Comparison of ENCODE assay signal across 12 mouse cellular contexts in the genomic region with DNA sequence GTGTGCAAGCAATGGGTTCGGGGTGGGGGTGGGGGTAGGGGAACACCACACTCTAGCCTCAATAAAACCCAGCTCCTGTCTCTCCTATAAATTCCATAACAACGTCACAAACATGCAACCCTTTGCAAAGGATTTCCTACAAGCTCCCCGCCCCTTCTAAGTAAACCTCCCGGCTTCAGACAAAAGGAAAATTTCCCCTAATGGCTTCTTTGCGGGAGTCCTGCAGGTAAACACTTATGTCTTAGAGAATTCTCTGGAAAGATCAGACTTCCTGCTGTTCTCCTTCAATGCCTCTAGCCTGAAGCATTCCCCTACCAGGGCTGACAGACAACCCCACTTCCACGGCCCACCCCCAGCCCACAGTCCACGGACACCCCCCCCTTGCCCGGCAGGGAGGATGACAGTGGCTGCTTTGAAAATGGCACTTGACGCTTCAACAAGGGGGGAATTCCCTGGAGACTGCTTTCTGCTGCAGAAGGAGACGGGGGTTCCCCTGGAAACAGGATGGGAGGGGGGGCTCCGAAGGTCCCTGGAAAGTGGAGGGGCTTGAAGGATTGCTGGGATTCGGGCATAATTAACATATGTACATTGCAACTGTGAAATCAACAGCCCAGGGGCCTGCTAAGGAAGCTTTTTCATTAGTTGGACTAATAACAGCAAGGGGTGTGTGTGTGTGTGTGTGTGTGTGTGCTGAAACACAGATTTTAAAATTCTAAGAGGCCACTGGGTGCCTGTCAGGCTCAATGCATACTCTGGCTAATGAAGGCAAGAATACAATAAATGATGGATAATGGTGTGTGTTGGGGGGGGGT. TPM values are rescaled to one million over a fixed set of nuclear protein-coding genes. Genes with fewer than 3 reads are reported as not detected.
DNase-seq lines count a peak whose midpoint lies in the region; ATAC-seq lines count a peak whose summit lies in the region.
"Had no signal": no experiment of that assay in that cellular context is flagged by ENCODE, and none has a peak within 500 bp of the region (broad histone marks: within the 10 kb centered on the region; RNA-seq: fewer than 3 reads in every experiment).

No protein-coding gene starts in this region.

- no peak for DNase-seq in lung, postnatal 10 days
- DNase-seq in retina, postnatal 1 day, result peak; percentile 62
- no peak for DNase-seq in spleen, postnatal 10 days (ENCODE audit: low spot score in 2 of 2)
- DNase-seq in left cerebral cortex, postnatal 36 days (ENCODE audit: low spot score in 2 of 2), result no peak
- no peak for DNase-seq in heart, postnatal 14 days
- DNase-seq: layer of hippocampus, adult 9-11 months; right cerebral cortex, adult 18-20 months had no signal

- H3K27me3 ChIP-seq in lung, embryonic 15.5 days, result no peaks in the 10 kb centered on the region
- H3K27me3 ChIP-seq in forebrain, embryonic 16.5 days (replicated peaks; ENCODE audit: control insufficient read depth, insufficient read depth, low read length), result no peaks in the 10 kb centered on the region; the same call in 1 of the 2 replicates
- H3K27me3 ChIP-seq in limb, embryonic 12.5 days, result peaks cover 6% of the 10 kb centered on the region

- no peak overlapping the region for H3K4me3 ChIP-seq in lung, embryonic 15.5 days
- no peak overlapping the region for H3K4me3 ChIP-seq in forebrain, embryonic 16.5 days (replicated peaks; ENCODE audit: low read length)
- H3K4me3 ChIP-seq in limb, embryonic 12.5 days (replicated peaks), result no peak overlapping the region
- H3K4me3 ChIP-seq: heart, embryonic 15.5 days had no signal

- intact Hi-C loops in left cerebral cortex, postnatal 36 days (cut with DNase I), result no loop called here
- intact Hi-C loops in heart, postnatal 14 days (cut with DNase I), result no loop called here

- H3K27ac ChIP-seq in lung, embryonic 15.5 days, result no peak overlapping the region
- H3K27ac ChIP-seq in forebrain, embryonic 16.5 days (ENCODE audit: low read length), result peak overlapping the region; percentile 41; the same call in 1 of the 2 replicates
- H3K27ac ChIP-seq in limb, embryonic 12.5 days, result peak overlapping the region; percentile 66
- H3K27ac ChIP-seq: heart, embryonic 15.5 days had no signal

- no peaks in the 10 kb centered on the region for H3K9me3 ChIP-seq in lung, embryonic 15.5 days
- H3K9me3 ChIP-seq in forebrain, embryonic 16.5 days (ENCODE audit: control insufficient read depth, low read length), result no peaks in the 10 kb centered on the region
- H3K9me3 ChIP-seq in limb, embryonic 12.5 days, result no peaks in the 10 kb centered on the region
- H3K9me3 ChIP-seq: heart, embryonic 15.5 days had no signal

- no peak overlapping the region for H3K9ac ChIP-seq in lung, embryonic 15.5 days
- peak overlapping the region; percentile 36 for H3K9ac ChIP-seq in forebrain, embryonic 16.5 days (replicated peaks; ENCODE audit: low read depth, low read length)
- no peak overlapping the region for H3K9ac ChIP-seq in limb, embryonic 12.5 days (replicated peaks)
- H3K9ac ChIP-seq: heart, embryonic 15.5 days had no signal

- H3K4me1 ChIP-seq in lung, embryonic 15.5 days, result peaks cover 6% of the 10 kb centered on the region; the same call in 1 of the 2 replicates
- peaks cover 15% of the 10 kb centered on the region for H3K4me1 ChIP-seq in forebrain, embryonic 16.5 days (replicated peaks; ENCODE audit: control insufficient read depth, insufficient read depth, low read length)
- peaks cover 34% of the 10 kb centered on the region for H3K4me1 ChIP-seq in limb, embryonic 12.5 days (replicated peaks)

- no peak for ATAC-seq in lung, embryonic 15.5 days (ENCODE audit: borderline replicate concordance, extremely low read depth, low FRiP score, low TSS enrichment)
- peak; percentile 54; the same call in 1 of the 2 replicates for ATAC-seq in forebrain, embryonic 16.5 days
- no peak for ATAC-seq in limb, embryonic 12.5 days (ENCODE audit: insufficient number of reproducible peaks, insufficient read depth, low FRiP score, low TSS enrichment, low read depth)
- ATAC-seq: activated CD4-positive, CD25-positive, alpha-beta regulatory T cell, adult 4 months had no signal

- WGBS in lung, embryonic 15.5 days, result 18% methylated on average over 12 of the region's 12 CpGs
- WGBS in forebrain, embryonic 16.5 days, result 1% methylated on average over 12 of the region's 12 CpGs
- WGBS in limb, embryonic 12.5 days, result 16% methylated on average over 12 of the region's 12 CpGs

- H3K4me2 ChIP-seq in lung, embryonic 15.5 days, result peak overlapping the region; percentile 9
- peak overlapping the region; percentile 26 for H3K4me2 ChIP-seq in forebrain, embryonic 16.5 days (ENCODE audit: low read length)
- H3K4me2 ChIP-seq in limb, embryonic 12.5 days, result peak overlapping the region; percentile 40
- H3K4me2 ChIP-seq: heart, embryonic 15.5 days had no signal

- no peaks in the 10 kb centered on the region for H3K36me3 ChIP-seq in lung, embryonic 15.5 days
- no peaks in the 10 kb centered on the region for H3K36me3 ChIP-seq in forebrain, embryonic 16.5 days (ENCODE audit: control insufficient read depth, insufficient read depth)
- no peaks in the 10 kb centered on the region for H3K36me3 ChIP-seq in limb, embryonic 12.5 days
- H3K36me3 ChIP-seq: heart, embryonic 15.5 days had no signal

RNA-seq across cellular contexts. Expression of gene Cpne5, which starts 24.4 kb away (rescaled TPM):
- 3.9 and 5.1 TPM in 2 replicates for polyA plus RNA-seq in lung, embryonic 15.5 days (2015; fragmentation: Nextera tagmentation; extraction: Ambion mirVana)
- 25.0 and 35.5 TPM in 2 replicates for polyA plus RNA-seq in forebrain, embryonic 16.5 days (2015; fragmentation: Nextera tagmentation; extraction: Ambion mirVana)
- 5.6 and 6.4 TPM in 2 replicates for polyA plus RNA-seq in limb, embryonic 12.5 days (2016; fragmentation: Nextera tagmentation; extraction: Ambion mirVana)
- 100 to 1,000 TPM; 146 to 155 TPM for total RNA-seq in left cerebral cortex, postnatal 36 days (2021)
- 1 to 10 TPM; 2.3 to 3.9 TPM for total RNA-seq in heart, postnatal 14 days (2021)

RNA-seq across cellular contexts. Expression of gene Ppil1, which starts 50.4 kb away (rescaled TPM):
- polyA plus RNA-seq in lung, embryonic 15.5 days (2015; fragmentation: Nextera tagmentation; extraction: Ambion mirVana), result 169 and 174 TPM in 2 replicates
- 118 and 125 TPM in 2 replicates for polyA plus RNA-seq in forebrain, embryonic 16.5 days (2015; fragmentation: Nextera tagmentation; extraction: Ambion mirVana)
- 175 and 178 TPM in 2 replicates for polyA plus RNA-seq in limb, embryonic 12.5 days (2016; fragmentation: Nextera tagmentation; extraction: Ambion mirVana)
- total RNA-seq in left cerebral cortex, postnatal 36 days (2021), result 10 to 100 TPM; 16.7 to 19.0 TPM
- total RNA-seq in heart, postnatal 14 days (2021), result 10 to 100 TPM; 28.8 to 33.5 TPM

RNA-seq across cellular contexts. Expression of gene BC004004, which starts 55.0 kb away (rescaled TPM):
- 79.2 and 83.2 TPM in 2 replicates for polyA plus RNA-seq in lung, embryonic 15.5 days (2015; fragmentation: Nextera tagmentation; extraction: Ambion mirVana)
- 102 and 108 TPM in 2 replicates for polyA plus RNA-seq in forebrain, embryonic 16.5 days (2015; fragmentation: Nextera tagmentation; extraction: Ambion mirVana)
- polyA plus RNA-seq in limb, embryonic 12.5 days (2016; fragmentation: Nextera tagmentation; extraction: Ambion mirVana), result 45.7 and 52.8 TPM in 2 replicates
- 10 to 100 TPM; 78.1 to 94.7 TPM for total RNA-seq in left cerebral cortex, postnatal 36 days (2021)
- total RNA-seq in heart, postnatal 14 days (2021), result 100 to 1,000 TPM; 189 to 195 TPM
